Mouse (Mus musculus): ENCODE measurements around the gene Dchs2.

DNA sequence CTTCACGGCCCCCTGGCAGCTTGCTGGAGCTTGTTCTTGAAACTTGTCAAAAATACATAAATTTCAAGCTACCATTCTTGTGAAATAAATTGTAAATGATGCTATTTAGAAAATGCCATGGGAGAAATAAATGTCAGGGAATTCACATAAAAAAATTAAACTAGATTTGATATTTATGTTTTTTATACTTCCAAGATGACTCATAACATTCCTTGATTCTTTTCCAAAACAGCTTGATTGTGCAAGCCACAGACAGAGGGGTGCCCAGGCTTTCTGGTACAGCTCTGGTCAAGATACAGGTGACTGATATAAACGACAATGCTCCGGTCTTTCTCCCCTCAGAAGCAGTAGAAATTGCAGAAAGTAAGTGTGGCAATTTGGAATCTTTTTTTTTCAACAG is 218.2 kb downstream of the Dchs2 start:
- TF ChIP-seq CTCF (IDR thresholded peaks at IDR 0.05; ENCODE audit: borderline replicate concordance, insufficient read depth, low read depth, low read length) (no peak), POLR2A (IDR thresholded peaks at IDR 0.05; ENCODE audit: borderline replicate concordance, insufficient read depth, low read length) (no peak)

All from cerebellum, adult 2 months (tissue).